Mouse (Mus musculus) liver, embryonic 16.5 days (tissue): Measurements from ENCODE around the gene Iqce. TPM values are rescaled to one million over a fixed set of nuclear protein-coding genes. Genes with fewer than 3 reads are reported as not detected.

Experiments
- ATAC-seq: fragments of 200-750 bp; cut with Nextera tagmentation; 2 replicates; pipeline ENCODE4 v1.8.0; 2017; ENCODE audit warnings: low read depth, mild to moderate bottlenecking, moderate number of reproducible peaks, moderate library complexity
- H3K27ac ChIP-seq: fragments of 300-500 bp; sonication (generic); 2 replicates; pipeline ENCODE4 v1.5.1; 2014; ENCODE audit warnings: mild to moderate bottlenecking, low read length
- H3K27me3 ChIP-seq: fragments of 300-500 bp; sonication (generic); 2 replicates; pipeline ENCODE4 v1.6.1; 2014; ENCODE audit warnings: low read depth, low read length, mixed read lengths; ENCODE audit not compliant: control insufficient read depth, insufficient read depth
- H3K36me3 ChIP-seq: fragments of 300-500 bp; sonication (generic); 2 replicates; pipeline ENCODE4 v1.6.1; 2014; ENCODE audit warnings: mild to moderate bottlenecking; ENCODE audit not compliant: control insufficient read depth, insufficient read depth
- H3K4me1 ChIP-seq: fragments of 300-500 bp; sonication (generic); 2 replicates; pipeline ENCODE4 v1.6.1; 2014; ENCODE audit warnings: low read depth, low read length, mixed read lengths; ENCODE audit not compliant: control insufficient read depth
- H3K4me2 ChIP-seq: fragments of 300-500 bp; sonication (generic); 2 replicates; pipeline ENCODE4 v1.6.1; 2014; ENCODE audit warnings: low read depth, low read length, mixed read lengths
- H3K4me3 ChIP-seq: fragments of 300-500 bp; sonication (generic); 2 replicates; pipeline ENCODE4 v1.5.1; 2014; ENCODE audit warnings: low read depth, mild to moderate bottlenecking, low read length
- H3K9ac ChIP-seq: fragments of 300-500 bp; sonication (generic); 2 replicates; pipeline ENCODE4 v1.6.1; 2014; ENCODE audit warnings: low read depth, low read length
- H3K9me3 ChIP-seq: fragments of 300-500 bp; sonication (generic); replicated peaks from 2 replicates; pipeline ENCODE4 v1.6.1; 2016; ENCODE audit warnings: low read length; ENCODE audit not compliant: control insufficient read depth
- WGBS: fragments of 180-500 bp; shearing (Covaris S2); extraction: QIAGEN DNeasy Blood & Tissue Kit; methylation state at CpG from one replicate; pipeline ENCODE4 v1.1.7; 2014; ENCODE audit not compliant: insufficient replicate concordance; 5-methylcytosine and 5-hydroxymethylcytosine counted together
- polyA plus RNA-seq: library from polyadenylated mRNA; unstranded; fragments of >200 nt; fragmentation: Nextera tagmentation; extraction: Ambion mirVana; gene quantifications from 2 replicates; pipeline ENCODE4 v1.2.1, GENCODE M21; 2015

Iqce gene
- polyA plus RNA-seq, 1 experiment from 2014 or later, result 5.2 TPM

DNA sequence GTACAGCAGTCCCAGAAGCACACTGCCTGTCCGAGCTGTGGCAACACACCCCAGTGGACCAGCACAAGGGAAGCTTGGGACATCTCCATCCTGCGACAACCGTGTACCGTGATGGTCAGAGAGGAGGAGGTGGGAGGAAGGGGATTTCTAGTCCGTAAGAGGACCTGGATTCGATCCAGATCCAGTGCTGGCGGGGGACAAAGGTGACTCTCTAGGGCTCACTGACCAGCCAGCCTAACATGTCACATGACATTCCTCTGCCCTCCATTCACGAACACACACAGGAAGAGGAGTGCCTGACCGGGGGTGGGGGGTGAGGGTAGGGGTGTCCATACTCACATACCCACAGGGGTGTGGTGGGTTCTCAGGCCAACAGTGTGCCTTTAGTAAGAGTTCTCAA lies 2.4 kb downstream of the Iqce start:
- ATAC-seq, result no peak
- peak overlapping the region; percentile 32 for H3K4me2 ChIP-seq
- H3K9me3 ChIP-seq, result no peaks in the 10 kb centered on the region
- no peaks in the 10 kb centered on the region for H3K36me3 ChIP-seq
- H3K27ac ChIP-seq, result peak overlapping the region; percentile 24; the same call in 1 of the 2 replicates
- 63% methylated on average over 9 of the region's 9 CpGs for WGBS
- H3K9ac ChIP-seq, result no peak overlapping the region
- H3K4me1 ChIP-seq, result peaks cover 31% of the 10 kb centered on the region
- 0 out of 2 replicates have a peak overlapping the region, but pooled peaks have one; percentile 6 for H3K4me3 ChIP-seq
- H3K27me3 ChIP-seq, result no peaks in the 10 kb centered on the region

DNA sequence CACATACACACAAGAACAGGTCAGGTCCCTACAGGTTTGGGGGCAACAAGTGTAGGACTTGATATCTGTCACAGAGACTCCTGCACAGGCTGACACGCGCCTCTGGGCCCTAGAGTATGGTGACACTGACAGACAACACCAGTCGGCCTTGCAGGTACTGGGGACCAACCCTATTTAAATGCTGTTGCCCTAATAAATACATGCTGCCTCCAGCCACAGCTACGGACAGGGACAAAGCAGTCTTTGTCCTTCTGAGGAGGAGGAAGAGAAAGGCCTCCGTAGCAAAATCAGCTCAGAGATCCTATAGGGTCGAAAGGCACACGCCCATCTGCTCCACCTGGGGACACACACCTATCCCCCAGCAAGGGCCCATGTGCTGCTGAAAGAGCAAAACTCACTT lies 6.2 kb downstream of the Iqce start:
- Histone ChIP-seq H3K4me3 (no peak overlapping the region), H3K36me3 (no peaks in the 10 kb centered on the region; the same call in 1 of the 2 replicates), H3K4me1 (peaks cover 2% of the 10 kb centered on the region; the same call in 1 of the 2 replicates), H3K9ac (no peak overlapping the region), H3K27me3 (no peaks in the 10 kb centered on the region), H3K27ac (no peak overlapping the region), H3K9me3 (no peaks in the 10 kb centered on the region), H3K4me2 (no peak overlapping the region)
- no peak for ATAC-seq
- WGBS, result 74% methylated on average over 7 of the region's 7 CpGs

DNA sequence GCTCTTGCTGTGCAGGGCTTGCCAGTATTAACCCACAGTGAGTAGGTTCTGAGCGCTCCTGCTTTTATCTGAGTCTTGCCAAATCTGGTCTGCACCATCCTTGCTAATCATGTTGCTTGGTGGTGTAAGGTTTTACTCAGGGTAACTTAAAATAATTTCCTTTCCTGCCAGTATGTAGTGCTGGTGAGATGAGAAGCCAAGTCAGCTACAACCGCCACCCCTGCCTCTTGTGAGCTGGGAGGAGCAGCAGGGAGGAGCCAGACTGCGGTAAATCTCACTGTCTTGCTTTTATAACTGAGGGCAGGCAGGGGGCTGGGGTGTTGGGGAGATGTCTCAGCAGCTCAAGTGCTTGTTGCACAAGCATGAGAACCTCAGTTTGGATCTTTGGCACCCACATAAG lies 13.7 kb downstream of the Iqce start:
- H3K4me1 ChIP-seq, result no peaks in the 10 kb centered on the region
- H3K27me3 ChIP-seq, result no peaks in the 10 kb centered on the region
- ATAC-seq, result no peak
- no peak overlapping the region for H3K4me2 ChIP-seq
- H3K9me3 ChIP-seq, result no peaks in the 10 kb centered on the region
- no peaks in the 10 kb centered on the region; the same call in 1 of the 2 replicates for H3K36me3 ChIP-seq
- WGBS, result 78% methylated on average over 3 of the region's 3 CpGs
- no peak overlapping the region for H3K9ac ChIP-seq
- H3K4me3 ChIP-seq, result no peak overlapping the region
- H3K27ac ChIP-seq, result no peak overlapping the region

DNA sequence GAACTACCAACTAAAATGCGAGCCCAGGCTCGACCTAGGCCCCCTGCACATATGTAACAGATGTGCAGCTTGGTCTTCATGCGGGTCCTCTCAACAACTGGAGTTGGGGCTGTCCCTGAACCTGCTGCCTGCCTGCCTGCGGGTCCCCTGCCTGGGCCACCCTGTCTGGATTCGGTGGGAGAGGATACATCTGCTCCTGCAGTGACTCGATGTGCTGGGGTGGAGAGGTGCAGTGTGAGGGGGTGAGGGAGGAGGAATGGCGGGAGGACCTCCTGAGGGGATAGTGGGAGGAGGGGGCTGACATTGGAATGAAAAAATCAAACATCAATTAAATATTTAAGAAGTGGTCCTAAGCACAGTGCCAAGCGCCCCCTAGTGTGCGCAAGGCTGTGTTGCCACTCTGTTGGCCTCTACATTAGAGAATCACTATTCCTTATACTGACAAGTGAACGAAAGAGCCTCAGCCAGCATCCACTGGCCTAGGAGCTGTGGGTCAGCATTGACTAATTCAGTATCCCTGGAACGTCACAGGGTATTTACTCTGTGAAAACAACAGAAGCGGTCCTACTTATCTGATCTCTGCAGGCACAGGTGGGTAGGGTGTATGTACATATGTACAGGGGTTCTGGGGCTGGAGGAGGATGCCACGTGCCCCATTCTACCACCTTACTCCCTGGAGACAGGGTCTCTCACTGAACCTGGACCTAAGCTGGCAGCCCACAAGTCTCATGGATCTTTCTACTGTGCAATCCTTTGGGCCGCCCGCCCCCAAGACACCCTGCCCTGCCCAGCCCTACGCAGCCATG lies 17.6 kb downstream of the Iqce start:
- H3K4me1 ChIP-seq, result peaks cover 7% of the 10 kb centered on the region
- no peak overlapping the region for H3K27ac ChIP-seq
- no peak for ATAC-seq
- no peaks in the 10 kb centered on the region for H3K36me3 ChIP-seq
- no peak overlapping the region for H3K9ac ChIP-seq
- no peak overlapping the region for H3K4me2 ChIP-seq
- 60% methylated on average over 16 of the region's 16 CpGs for WGBS
- no peak overlapping the region for H3K4me3 ChIP-seq
- H3K27me3 ChIP-seq, result no peaks in the 10 kb centered on the region
- H3K9me3 ChIP-seq, result no peaks in the 10 kb centered on the region

DNA sequence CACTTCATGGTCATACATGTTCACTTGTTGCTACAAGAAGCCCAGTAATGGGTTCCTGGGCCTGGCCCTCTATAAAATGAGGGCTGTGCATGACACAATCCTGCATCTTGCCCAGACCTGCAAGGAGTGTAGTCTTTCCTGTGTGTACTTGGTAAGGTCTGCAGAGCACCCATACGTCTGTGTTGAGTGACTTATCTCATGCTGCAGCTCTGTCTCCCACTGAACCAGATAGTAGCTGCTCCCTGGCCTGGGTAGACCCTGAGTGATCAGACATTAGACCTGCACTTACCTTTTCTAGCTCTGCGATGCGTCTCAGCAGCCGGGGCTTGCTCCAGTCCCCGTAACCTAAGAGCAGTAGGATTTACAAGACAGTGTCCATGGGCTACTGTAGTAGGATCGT lies 20.1 kb downstream of the Iqce start:
- peaks cover 7% of the 10 kb centered on the region for H3K4me1 ChIP-seq
- H3K4me2 ChIP-seq, result no peak overlapping the region
- peak; percentile 54 for ATAC-seq
- no peak overlapping the region for H3K9ac ChIP-seq
- H3K4me3 ChIP-seq, result no peak overlapping the region
- no peaks in the 10 kb centered on the region for H3K27me3 ChIP-seq
- 50% methylated on average over 6 of the region's 6 CpGs for WGBS
- H3K36me3 ChIP-seq, result no peaks in the 10 kb centered on the region
- no peaks in the 10 kb centered on the region for H3K9me3 ChIP-seq
- H3K27ac ChIP-seq, result no peak overlapping the region

DNA sequence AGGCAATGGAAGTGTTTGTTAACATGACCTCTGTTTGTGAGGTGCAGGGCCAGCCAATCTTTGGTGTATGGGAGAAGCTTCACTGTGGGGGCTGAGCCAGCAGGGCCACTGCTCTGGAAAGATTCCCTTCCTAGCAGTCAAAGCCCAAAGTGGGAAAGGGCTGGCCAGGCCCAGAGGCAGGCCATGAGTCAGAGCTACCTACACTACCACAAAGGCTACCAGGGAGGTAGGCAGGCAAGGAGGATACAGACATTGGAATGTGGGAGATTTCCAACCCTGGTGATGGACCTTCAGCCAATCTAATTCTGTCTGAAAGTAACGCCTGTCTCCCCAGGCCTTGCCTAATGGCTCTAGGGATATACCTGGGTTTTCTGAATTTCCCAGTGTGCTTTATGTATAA lies 21.2 kb downstream of the Iqce start:
- Histone ChIP-seq H3K4me1 (peaks cover 7% of the 10 kb centered on the region), H3K27ac (no peak overlapping the region), H3K27me3 (no peaks in the 10 kb centered on the region), H3K4me2 (no peak overlapping the region), H3K4me3 (no peak overlapping the region), H3K9me3 (no peaks in the 10 kb centered on the region), H3K9ac (no peak overlapping the region), H3K36me3 (no peaks in the 10 kb centered on the region)
- 64% methylated on average over 1 of the region's 1 CpGs for WGBS
- no peak for ATAC-seq

DNA sequence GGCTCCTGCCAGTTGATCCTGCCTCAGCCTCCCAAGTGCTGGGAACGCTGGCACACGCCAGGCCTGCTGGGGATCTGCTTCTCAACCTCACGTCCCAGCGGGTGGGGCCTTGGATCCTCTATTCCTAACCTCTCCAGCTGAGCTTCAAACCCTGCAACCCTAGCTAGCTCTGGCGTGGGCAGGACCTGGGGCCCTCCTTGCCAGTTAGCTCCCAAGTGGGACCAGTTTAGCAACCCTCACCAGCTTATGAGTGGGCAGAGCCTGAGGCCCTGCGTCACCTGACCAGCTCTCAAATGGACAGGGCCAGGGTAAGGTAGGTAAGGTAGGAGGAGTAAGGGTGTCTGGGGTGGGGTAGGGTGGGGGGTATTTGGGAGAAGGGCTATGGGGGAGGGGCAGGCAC lies 22.1 kb downstream of the Iqce start:
- Histone ChIP-seq H3K4me3 (no peak overlapping the region), H3K9ac (no peak overlapping the region), H3K36me3 (no peaks in the 10 kb centered on the region), H3K27ac (no peak overlapping the region), H3K9me3 (no peaks in the 10 kb centered on the region), H3K4me1 (peaks cover 7% of the 10 kb centered on the region), H3K4me2 (no peak overlapping the region), H3K27me3 (no peaks in the 10 kb centered on the region)
- WGBS, result 78% methylated on average over 6 of the region's 6 CpGs
- no peak for ATAC-seq

DNA sequence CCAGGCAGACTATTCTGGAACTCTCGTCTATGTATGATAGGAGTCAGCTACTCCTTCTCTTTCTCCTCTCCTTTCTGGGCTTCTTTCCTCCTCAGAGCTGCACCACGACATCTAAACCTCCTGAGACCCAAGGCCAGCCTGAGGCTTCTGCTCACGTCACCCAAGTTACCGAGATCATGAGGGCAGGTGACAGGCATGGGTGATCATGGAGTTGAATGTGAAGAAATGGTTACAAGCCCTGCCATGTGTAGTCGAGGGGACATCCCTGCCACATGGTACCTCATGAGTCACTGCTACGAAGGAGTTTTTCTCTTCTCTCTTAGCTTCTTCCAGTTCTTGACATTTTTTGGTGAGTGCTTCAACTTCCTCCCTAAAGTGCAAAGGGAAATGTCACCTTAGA lies 25.0 kb downstream of the Iqce start:
- Histone ChIP-seq H3K4me2 (no peak overlapping the region), H3K9ac (no peak overlapping the region), H3K4me1 (peaks cover 4% of the 10 kb centered on the region), H3K27me3 (no peaks in the 10 kb centered on the region), H3K9me3 (no peaks in the 10 kb centered on the region), H3K36me3 (no peaks in the 10 kb centered on the region), H3K27ac (no peak overlapping the region), H3K4me3 (no peak overlapping the region)
- WGBS, result 67% methylated on average over 6 of the region's 6 CpGs
- ATAC-seq, result no peak

DNA sequence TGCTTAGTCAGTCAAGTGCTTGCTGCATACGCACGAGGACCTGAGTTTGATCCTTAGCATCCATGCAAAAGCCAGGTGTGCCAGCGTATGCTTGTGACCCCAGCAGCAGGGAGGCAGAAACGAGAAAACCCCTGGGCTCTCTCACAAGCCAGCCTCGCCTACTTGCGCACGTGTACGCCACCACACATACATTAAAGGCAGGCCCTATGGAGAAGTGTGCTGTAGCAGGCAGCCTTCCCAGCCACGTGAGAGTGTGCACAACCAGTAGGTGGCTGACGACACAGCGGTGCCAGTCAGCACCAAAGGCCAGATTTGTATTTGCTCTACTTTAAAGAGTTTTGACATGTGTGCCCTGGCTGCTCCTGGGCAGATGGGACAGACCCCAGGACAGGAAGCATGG lies 26.5 kb downstream of the Iqce start:
- no peaks in the 10 kb centered on the region for H3K36me3 ChIP-seq
- H3K9ac ChIP-seq, result no peak overlapping the region
- H3K27ac ChIP-seq, result no peak overlapping the region
- no peaks in the 10 kb centered on the region for H3K27me3 ChIP-seq
- H3K9me3 ChIP-seq, result no peaks in the 10 kb centered on the region
- H3K4me2 ChIP-seq, result no peak overlapping the region
- no peaks in the 10 kb centered on the region for H3K4me1 ChIP-seq
- H3K4me3 ChIP-seq, result no peak overlapping the region
- no peak for ATAC-seq
- WGBS, result 69% methylated on average over 11 of the region's 11 CpGs
